Mouse (Mus musculus) mouse trophoblast stem cell (cell line): ENCODE measurements around the gene Lrfn1.
"Not testable (repeated sequence)": the region's sequence is repeated elsewhere in the genome, so short reads cannot be mapped to it uniquely, and the experiment has no call there.

ENCODE experiments used
- in situ Hi-C, 2 experiments: fragments of 300-500 bp; cut with MseI, MboI; formaldehyde crosslinking; loops; 2 replicates in 1 of 2; 3 replicates in 1 of 2; pipeline ENCODE4 v1.15.1; 2025

Gene Lrfn1

GRCm38 (mm10) chr7:28510405-28510974 lies 58.7 kb downstream of the Lrfn1 start, which contains the start of gene Ifnl2:
Gene Ifnl2, minus strand, starts transcription at chr7:28510455.
- in situ Hi-C loops, result not testable (repeated sequence)

- in situ Hi-C loops, result no loop called here
Observed at GRCm38 (mm10) chr7:28511441-28511840, 59.7 kb downstream of the Lrfn1 start.
